Mouse (Mus musculus) cerebellum, adult 11-12 months (tissue): ENCODE data around the gene Svs6.
"Not testable (repeated sequence)": the region's sequence is repeated elsewhere in the genome, so short reads cannot be mapped to it uniquely, and the experiment has no call there.

Source experiments
- DNase-seq: peaks from one replicate; pipeline ENCODE4 v3.0.0; 2022

Gene Svs6

DNA sequence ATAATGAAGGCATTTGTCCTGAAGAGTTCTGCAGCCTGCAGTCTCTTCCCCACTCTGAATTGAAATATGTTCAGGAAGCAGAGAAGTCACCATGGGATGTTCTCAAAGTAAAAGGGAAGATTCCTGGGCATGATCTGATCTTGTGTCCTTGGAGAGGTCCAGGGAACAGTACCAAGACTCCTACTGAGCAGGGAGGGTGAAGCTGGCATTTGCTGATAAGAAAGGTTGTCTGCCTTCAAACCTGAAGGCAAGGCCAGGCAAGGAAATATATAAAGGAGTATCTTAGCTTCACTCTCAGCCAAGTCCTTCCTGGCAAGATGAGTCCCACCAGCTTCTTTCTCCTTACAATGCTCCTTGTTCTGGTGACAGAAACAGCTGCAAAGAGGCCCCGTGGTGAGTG lies at the start of gene Svs6:
Gene Svs6, plus strand, starts transcription at position 301 of the 400 bp plus-strand sequence.
- DNase-seq = not testable (repeated sequence)

DNA sequence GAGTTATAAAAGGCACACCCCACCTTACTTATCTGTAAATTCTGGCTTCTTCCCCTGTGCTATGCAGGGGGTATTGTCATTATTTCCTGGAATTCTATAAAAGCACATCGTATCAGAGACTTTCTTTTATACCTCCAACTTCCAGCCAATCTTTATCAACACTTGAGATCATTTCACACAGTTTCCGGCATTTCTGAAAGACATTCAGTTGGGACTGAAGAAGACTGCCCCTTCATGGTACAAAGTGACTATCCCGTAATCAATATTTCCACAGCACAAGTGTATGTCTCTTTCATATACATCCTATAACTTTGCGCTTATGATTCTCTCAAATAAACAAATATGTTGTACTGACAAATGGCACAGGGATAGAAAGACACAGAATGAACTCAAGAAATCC lies 38.2 kb upstream of the Svs6 start, which contains the start of gene Svs4:
Gene Svs4, minus strand, starts transcription at position 101 of the 400 bp plus-strand sequence.
- DNase-seq = no peak

DNA sequence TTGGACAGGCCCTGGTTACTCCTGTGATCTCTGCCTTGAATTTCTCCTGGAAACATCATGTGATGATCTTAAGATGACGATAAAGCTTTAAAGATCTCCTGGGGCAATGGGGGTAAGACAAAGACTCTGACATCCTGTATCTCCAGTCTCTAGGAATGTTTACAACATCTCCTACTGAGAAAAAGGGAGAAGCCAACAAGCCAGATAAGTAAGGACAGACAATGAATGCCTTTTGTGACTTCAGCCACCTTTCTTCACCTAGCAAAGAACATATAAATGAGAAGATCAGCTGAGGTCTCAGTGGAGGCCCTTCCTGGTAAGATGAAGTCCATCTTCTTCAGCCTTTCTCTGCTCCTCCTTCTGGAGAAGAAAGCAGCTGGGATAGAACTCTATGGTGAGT lies 27.6 kb upstream of the Svs6 start, which contains the start of gene Svs3a:
Gene Svs3a, plus strand, starts transcription at position 301 of the 400 bp plus-strand sequence.
- not testable (repeated sequence) for DNase-seq

DNA sequence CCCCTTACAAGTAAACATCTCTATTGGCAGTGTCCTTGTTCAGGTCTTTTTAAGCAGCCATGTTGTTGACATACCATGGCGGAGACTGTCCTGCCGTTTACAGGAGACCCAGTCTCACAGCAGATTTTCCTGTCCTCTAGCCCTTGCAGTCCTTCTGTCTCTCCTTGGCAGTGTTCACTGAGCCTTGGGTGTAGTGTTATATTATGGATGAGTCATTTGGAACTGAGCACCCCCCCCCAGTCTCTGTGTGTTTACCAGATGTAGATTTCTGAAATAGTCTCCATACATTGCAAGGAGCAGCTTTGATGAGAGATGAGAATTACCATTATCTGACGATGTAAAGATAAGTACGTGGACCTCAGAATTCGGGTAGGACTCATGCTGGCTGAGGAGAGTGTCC lies 4.0 kb upstream of the Svs6 start:
- no peak for DNase-seq

DNA sequence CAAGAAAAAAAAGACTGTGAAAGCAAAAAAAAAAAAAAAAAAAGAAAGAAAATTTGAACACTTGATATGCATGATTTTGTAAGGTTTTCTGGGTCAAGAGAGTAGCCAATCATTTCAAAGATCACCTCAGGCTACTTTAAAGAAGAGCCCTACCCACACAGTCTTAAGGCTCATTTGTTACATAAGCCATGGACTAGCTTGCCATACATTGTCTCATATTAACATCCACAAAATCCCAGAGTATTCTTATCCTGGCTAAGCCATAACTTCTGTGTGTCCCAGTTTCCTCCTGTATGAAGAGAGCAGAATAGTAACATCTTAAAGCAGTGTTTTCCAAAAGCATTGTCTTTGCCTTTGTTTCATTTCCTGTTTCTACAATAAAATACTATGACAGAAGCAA lies 1.1 kb upstream of the Svs6 start:
- not testable (repeated sequence) for DNase-seq

DNA sequence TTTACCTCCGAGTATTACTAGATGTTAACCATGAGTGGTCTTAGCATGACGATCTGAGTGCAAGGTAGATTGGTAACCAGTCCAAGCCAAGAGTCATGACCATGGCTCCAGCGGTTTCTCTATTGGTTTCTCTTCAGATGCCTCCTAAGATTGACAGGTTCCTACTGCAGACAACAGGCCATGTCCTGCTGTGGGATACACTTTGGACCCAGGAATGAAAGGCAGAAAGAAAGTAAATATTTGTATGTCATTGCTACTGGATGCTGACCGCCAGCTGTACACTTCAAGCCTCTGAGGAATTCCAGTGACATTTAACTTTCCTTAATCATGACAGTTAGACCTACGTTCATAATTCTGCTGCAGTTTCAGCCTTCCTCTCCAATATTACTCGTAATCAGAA lies 4.4 kb downstream of the Svs6 start:
- DNase-seq = no peak

DNA sequence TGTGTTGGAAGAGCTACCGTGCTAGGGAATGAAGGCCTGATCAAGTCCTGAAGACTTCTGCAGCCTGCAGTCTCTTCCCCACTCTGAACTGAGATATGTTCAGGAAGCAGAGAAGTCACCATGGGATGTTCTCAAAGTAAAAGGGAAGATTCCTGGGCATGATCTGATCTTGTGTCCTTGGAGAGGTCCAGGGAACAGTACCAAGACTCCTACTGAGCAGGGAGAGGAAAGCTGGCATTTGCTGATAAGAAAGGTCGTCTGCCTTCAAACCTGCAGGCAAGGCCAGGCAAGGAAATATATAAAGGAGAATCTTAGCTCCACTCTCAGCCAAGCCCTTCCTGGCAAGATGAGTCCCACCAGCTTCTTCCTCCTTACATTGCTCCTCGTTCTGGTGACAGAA lies 15.9 kb downstream of the Svs6 start, which contains the start of gene Svs5:
Gene Svs5, plus strand, starts transcription at position 301 of the 400 bp plus-strand sequence.
- not testable (repeated sequence) for DNase-seq

DNA sequence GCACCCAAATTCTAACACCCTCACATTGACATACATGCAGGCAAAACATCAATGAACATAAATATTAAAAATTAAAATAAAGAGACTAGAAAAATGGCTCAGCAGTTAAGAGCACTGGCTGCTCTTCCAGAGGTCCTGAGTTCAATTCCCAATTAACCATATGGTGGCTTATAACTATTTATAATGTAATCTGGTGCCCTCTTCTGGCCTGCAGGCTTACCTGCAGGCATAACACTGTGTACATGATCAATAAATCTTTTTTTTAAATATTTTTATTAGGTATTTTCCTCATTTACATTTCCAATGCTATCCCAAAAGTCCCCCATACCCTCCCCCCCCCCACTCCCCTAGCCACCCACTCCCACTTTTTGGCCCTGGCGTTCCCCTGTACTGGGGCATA lies 27.2 kb downstream of the Svs6 start:
- not testable (repeated sequence) for DNase-seq

DNA sequence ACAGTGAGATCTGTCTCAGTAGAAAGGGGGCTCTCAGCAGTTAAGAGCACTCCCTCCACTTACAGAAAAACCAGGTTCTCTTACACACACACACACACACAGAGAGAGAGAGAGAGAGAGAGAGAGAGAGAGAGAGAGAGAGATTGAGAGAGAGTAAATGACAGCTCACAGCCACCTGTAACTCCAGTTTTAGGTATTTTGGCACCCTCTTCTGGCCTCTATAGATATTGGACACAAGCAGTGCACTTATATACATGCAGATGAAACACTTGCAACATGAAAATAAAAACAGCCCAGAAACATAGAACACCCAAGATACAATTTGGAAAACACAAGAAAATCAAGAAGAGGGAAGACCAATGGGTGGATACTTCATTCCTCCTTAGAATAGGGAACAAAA lies 31.1 kb downstream of the Svs6 start:
- not testable (repeated sequence) for DNase-seq

DNA sequence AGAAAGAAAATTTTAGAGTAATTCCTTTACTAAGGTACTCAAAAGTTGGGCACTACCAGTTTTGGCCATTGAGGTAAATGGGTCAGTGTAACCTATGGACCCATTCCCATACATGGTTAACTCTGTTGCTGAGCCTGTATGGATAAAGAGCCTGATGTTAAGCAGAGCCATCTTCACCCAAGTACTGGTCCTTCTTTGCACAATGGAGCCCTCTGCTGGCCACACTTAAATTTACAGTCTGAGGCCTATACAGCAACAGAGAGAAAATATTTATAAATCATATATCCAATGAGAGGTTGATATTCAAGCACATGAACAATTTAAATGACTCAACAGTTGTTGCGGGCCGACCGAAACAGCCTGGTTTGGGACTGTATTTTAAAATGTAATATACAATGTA lies 32.4 kb downstream of the Svs6 start:
- DNase-seq = no peak

DNA sequence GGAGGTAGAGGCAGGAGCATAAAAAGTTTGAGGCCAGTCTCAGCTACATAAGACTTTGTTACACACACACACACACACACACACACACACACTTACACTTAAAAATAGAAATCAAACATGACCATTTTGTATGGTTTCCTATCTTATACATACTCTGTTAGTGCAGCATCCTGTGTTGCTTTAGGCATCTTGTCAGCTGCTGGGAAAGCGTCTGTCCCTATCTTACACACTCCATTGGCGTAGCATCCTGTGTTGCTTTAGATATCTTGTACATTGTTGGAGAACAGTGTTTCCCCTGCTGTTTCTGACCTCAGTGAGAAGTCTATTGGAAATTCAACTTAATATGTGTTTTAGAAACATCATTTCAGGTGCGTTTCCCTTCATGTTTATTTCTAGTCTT lies 36.1 kb downstream of the Svs6 start:
- no peak for DNase-seq

DNA sequence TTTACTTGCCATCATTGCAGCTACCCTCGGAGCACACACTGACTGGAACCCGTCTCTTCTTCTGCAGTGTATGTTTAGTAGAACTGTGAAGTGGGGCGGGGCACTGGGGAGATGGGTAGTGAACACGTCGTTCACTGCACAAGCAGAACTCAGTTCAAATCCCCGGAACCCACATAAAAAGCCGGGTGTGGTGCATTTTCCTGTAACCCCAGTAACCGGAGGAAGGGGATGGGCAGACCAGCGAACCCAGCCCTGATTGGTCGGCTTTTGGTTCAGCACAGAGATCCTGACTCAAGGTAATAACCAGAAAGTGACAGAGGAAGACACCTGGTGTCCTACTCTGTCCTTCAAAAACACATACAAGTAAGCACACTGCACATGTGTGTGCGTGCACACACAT lies 36.8 kb downstream of the Svs6 start:
- no peak for DNase-seq

DNA sequence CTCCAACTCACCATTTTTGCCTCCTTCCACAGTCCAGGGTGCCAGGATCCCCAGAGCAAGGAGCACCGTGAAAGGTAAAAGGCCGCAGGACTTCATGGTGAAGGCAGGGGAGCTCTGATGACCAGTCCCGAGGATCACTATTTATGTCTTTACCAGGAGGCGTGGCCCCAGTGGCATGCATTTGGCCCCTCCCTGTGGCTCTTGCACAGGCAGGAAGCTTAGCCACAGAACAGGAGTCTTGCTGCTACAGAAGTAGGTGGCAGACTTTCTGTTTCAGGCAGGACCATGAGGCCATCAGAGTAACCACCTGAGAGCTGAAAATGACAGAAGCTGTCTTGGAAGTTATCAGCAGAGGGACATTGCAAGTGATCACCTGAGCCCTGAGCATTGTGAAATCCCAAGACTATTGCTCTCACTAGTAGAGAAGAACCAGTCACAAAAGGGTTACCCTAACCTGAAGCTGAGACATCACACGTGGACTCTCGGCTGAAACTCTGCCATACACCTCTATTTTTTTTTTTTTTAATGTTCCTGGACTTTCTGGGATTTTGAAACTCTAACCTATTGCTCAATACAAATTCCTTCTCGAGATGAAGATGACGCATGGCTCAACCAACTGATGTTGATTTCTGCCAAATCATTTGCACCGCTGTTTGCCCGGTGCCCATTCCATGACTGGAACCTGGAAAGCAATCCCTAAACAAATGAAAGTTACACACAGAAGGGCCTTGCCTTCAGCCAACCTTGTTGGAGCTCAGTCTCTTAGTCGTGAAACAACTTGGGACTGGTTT lies 39.8 kb downstream of the Svs6 start:
- DNase-seq = no peak

DNA sequence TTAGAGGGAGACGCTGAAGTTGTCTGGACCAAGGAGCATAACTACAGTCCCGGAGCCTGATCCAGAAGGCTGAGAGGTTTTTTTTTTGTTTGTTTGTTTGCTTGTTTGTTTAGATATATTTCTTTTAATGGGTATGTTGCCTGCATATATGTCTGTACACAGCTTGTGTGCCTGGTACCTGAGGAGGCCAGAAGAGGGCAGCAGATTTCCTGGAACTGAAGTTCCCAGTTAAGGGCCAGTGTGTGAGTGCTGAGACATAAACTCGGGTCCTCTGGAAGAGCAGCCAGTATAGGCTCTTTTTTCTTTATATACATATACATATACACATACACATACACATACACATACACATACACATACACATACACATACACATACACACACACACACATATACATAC lies 41.8 kb downstream of the Svs6 start:
- no peak for DNase-seq

DNA sequence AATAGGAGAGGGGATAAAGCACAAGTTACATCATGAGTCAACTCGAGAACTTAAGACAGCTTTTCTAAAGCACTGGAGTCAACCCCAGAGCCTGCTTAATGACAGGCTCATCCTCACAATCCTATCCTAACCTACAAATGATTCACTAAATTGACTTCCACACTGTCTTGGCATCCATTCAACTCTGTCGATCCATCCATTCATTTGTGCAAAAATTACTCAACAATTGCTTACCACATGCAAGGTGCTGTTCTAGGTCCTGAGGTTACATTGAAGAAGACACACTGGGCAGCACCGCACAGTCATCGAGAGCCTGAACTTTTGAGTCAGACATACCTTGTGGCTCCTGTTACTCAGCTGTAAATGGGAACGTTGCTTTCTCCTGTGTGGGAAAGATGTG lies 42.5 kb downstream of the Svs6 start:
- DNase-seq = no peak

DNA sequence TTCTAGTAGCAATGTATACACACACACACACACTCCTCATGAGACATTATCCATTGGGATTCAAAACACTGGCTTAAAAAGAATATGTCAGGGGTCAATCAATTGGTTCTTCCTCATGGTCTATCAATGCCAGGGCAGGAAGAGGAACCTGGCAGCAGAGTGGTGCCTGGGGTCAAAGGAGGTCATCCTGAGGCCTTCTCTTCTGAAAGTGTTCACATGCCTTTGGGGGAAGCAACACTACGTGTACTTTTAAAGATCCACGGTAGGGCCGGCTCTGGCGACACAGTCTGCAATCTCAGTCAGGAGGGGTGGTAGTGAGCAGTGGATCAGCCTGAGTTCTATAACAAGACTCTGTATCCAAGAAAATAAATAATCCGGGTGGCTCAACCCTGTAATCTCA lies 43.1 kb downstream of the Svs6 start:
- DNase-seq = no peak

DNA sequence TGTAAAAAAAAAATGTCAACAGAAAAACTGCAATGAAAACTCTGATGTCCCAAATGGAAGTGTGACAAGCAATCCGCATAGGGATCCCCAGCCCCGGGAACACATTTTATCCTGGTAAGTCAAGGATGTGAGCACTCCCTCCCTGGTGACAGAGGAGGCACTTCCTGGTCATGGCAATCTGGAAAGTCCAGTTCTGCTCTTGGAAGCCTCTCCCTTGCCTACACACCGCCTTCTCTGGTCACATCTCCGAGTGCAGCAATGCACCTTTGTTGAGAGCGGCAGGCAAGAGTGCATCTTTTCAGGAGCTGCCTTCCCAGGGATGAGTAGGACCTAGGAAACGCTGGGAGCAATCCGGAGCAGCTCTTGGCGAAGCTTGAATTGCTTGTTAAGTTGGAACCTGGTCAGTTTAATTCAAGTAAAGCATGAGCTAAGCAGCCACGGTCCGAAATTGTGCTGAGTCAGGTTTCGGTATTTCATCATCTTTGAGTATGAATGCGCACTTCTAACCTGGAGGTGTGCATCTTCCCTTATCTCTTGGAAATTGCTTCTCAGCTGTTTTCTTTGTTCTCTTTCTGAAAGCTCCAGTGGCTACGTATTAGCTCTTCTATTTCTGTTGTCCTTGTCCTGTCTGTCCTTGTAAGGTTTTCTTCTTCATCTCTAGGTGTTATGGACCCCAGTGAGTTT lies 44.6 kb downstream of the Svs6 start:
- DNase-seq = no peak

DNA sequence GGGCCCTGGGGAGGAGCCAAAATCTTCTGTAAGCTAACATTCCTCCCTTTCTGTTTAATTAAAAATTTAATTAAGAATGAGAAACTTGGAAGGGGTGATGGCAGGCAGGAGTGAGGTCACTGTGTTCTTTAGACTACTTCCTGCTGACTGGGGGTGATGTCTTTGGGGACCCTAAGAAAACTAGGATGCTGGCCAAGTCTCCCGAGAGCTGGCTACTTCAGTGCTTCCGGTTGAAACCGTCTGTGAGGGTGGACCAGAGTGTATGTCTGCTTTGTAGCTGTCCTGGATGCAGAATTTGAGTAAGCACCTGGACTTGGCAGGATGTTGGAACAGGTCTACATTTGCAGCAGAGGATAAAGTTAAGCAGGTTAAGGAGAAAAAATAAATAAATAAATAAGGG lies 50.4 kb downstream of the Svs6 start:
- no peak for DNase-seq
